Mouse (Mus musculus): Measurements from ENCODE around the gene Vmn1r152. TPM values are rescaled to one million over a fixed set of nuclear protein-coding genes. Genes with fewer than 3 reads are reported as not detected.

The Vmn1r152 gene
- not detected for total RNA-seq (2023)

GRCm38 (mm10) chr7:22522667-22523066 lies at the start of gene Vmn1r152:
Vmn1r152 (plus strand) TSS chr7:22522967.

GRCm38 (mm10) chr7:22499578-22499977 lies 23.2 kb upstream of the Vmn1r152 start, which contains the start of gene Vmn1r151:
Vmn1r151 (minus strand) TSS chr7:22499678.

GRCm38 (mm10) chr7:22534787-22535186 lies 12.0 kb downstream of the Vmn1r152 start, which contains the start of gene Gm8677:
Gm8677 (minus strand) TSS chr7:22534887.

DNA sequence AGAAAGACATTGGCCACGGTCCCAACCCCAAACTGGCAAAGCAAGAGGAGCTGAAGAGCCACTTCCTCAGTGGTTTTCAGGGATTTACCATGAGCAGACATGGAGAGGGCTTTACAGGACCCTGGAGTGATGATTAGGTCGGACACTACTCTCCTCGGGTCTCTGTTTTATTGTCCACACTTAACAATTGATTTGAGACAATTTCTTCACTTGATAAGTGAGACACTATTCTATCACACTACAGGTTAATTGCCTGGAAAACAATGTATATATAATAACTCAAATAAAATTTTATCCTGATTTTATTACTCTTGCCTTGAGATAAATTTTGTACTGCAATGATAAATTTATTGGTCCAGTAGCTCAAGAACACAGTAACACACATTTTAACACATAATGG lies 42.5 kb downstream of the Vmn1r152 start, which contains the start of gene Gm4201:
Gm4201 (minus strand) TSS at position 101 of the 400 bp plus-strand sequence.

Other genes starting within 250 kb of the Vmn1r152 start
- not detected for gene Gm4187, start 193.2 kb upstream of the Vmn1r152 start, total RNA-seq (2023)
- not detected for gene Gm8660, start 151.9 kb upstream of the Vmn1r152 start, total RNA-seq (2023)
- not detected for gene Vmn1r148, start 109.4 kb upstream of the Vmn1r152 start, total RNA-seq (2023)
- gene Vmn1r149, start 84.7 kb upstream of the Vmn1r152 start, total RNA-seq (2023): not detected
- gene Gm10665, start 58.9 kb upstream of the Vmn1r152 start, total RNA-seq (2023): not detected
- gene Vmn1r151, start 23.3 kb upstream of the Vmn1r152 start, total RNA-seq (2023): not detected
- not detected for gene Gm8677, start 11.9 kb downstream of the Vmn1r152 start, total RNA-seq (2023)
- not detected for gene Gm4201, start 42.4 kb downstream of the Vmn1r152 start, total RNA-seq (2023)
- gene Gm4565, start 65.2 kb downstream of the Vmn1r152 start, total RNA-seq (2023): not detected
- not detected for gene Vmn1r155, start 135.1 kb downstream of the Vmn1r152 start, total RNA-seq (2023)
- not detected for gene Gm8693, start 169.3 kb downstream of the Vmn1r152 start, total RNA-seq (2023)
- not detected for gene Gm4567, start 196.7 kb downstream of the Vmn1r152 start, total RNA-seq (2023)
- not detected for gene Vmn1r157, start 238.7 kb downstream of the Vmn1r152 start, total RNA-seq (2023)